Mouse (Mus musculus) spleen, adult 2 months (tissue): ENCODE data around the gene Smim17. TPM values are rescaled to one million over a fixed set of nuclear protein-coding genes. Genes with fewer than 3 reads are reported as not detected.
A peak's percentile ranks its signal among the peaks of the same experiment; 100 is the strongest.

Source experiments
- DNase-seq, 2 experiments: peaks; one replicate each; pipeline versions ENCODE4 v3.0.0 to v3.0.0-alpha.2; 2012 to 2021; ENCODE audit warnings: low spot score in 2 of 2, low read depth in 1 of 2
- H3K27ac ChIP-seq: fragments of 200-500 bp; 2 replicates; pipeline ENCODE4 v1.5.1; 2012; ENCODE audit warnings: low read length, inconsistent platforms; ENCODE audit not compliant: insufficient read depth
- H3K27me3 ChIP-seq: fragments of 200-500 bp; 2 replicates; pipeline ENCODE4 v1.6.1; 2012; ENCODE audit warnings: mild to moderate bottlenecking, moderate library complexity, low read length, inconsistent platforms; ENCODE audit not compliant: control insufficient read depth, insufficient read depth
- H3K36me3 ChIP-seq: fragments of 200-500 bp; 2 replicates; pipeline ENCODE4 v1.6.1; 2012; ENCODE audit warnings: mild to moderate bottlenecking, low read length, inconsistent platforms; ENCODE audit not compliant: control insufficient read depth, insufficient read depth
- H3K4me1 ChIP-seq: fragments of 200-500 bp; 2 replicates; pipeline ENCODE4 v1.6.1; 2011; ENCODE audit warnings: inconsistent platforms; ENCODE audit not compliant: control insufficient read depth, insufficient read depth, insufficient read length
- H3K4me3 ChIP-seq: fragments of 200-500 bp; 2 replicates; pipeline ENCODE4 v1.5.1; 2011; ENCODE audit warnings: mild to moderate bottlenecking, inconsistent platforms; ENCODE audit not compliant: insufficient read depth, insufficient read length; ENCODE audit errors: extremely low read depth
- CTCF ChIP-seq: fragments of 200-500 bp; IDR thresholded peaks from 2 replicates; pipeline ENCODE4 v1.5.1; 2011; ENCODE audit warnings: mild to moderate bottlenecking, inconsistent platforms; ENCODE audit not compliant: insufficient read depth, insufficient read length, insufficient replicate concordance; ENCODE audit errors: extremely low read depth
- POLR2A ChIP-seq: fragments of 200-500 bp; IDR thresholded peaks from 2 replicates; pipeline ENCODE4 v1.6.1; 2011; ENCODE audit warnings: low read depth, low read length, inconsistent platforms
- WGBS: fragments of 180-500 bp; shearing (Covaris S2); methylation state at CpG from one replicate; pipeline ENCODE4 v1.1.7; 2018; 5-methylcytosine and 5-hydroxymethylcytosine counted together
- polyA plus RNA-seq: library from polyadenylated mRNA; depleted of rRNA; stranded (reverse); fragments of >200 nt; gene quantifications from 2 replicates; pipeline ENCODE4 v1.2.3, GENCODE M21; 2012; rRNA removed

Gene Smim17
- not detected in 2 replicates for polyA plus RNA-seq

DNA sequence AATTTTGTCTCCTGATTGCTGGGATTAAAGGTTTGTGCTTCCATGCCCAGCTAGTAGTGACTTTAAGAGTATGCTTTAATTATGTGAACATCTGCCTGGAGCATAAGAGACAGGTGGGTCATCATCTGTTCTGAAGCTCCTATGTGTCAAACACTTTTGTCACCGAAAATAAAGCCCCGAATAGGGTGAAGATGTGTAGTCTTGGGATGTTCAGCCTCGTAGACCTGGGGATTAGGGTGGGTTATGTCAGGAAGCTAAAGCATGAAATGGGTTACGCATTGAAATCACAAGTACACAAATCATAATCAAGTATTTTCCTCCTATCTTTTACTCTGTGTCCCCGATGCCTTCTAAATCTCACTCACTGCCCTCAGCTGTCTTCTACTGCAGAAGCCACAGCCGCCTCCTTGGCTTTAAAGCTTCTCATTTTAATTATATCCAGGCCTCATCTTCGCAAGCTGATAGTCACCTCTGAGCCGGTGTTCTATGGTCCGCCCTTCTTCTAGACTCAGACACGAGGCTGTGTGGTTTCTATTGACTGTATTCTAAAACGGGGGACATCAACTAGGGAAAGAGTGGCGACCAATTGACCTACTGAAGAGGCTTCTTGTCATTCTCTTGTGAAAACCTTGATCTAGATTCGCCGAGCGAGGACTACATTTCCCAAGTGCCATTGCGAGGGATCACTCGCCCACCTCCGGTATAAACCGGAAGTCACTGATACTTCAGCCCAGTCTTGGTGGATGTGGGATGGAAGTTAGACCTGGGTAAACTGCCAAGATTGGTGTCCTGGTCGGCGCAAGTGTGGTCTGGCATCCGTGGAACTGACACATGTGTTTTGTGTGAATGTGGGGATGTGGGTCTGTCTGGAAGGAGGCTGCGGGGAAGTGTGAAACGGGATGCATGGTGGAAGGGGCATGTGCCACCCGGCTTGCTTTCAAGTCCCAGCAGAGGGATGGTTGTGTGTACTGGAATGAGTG is at the start of gene Smim17:
Gene Smim17, plus strand, starts transcription at position 720 of the 980 bp plus-strand sequence.
- TF ChIP-seq CTCF = no peak
- no peak for TF ChIP-seq POLR2A
- peak; percentile 23 to 49 for DNase-seq
- H3K27ac ChIP-seq = no peak within 1 kb of the TSS
- WGBS = 30% methylated on average over 25 of the region's 25 CpGs
- no peaks in the 10 kb centered on the region for H3K27me3 ChIP-seq
- H3K4me3 ChIP-seq = peak within 1 kb of the TSS; percentile 61
- H3K4me1 ChIP-seq = no peaks in the 10 kb centered on the region
- no peaks in the 10 kb centered on the region for H3K36me3 ChIP-seq

DNA sequence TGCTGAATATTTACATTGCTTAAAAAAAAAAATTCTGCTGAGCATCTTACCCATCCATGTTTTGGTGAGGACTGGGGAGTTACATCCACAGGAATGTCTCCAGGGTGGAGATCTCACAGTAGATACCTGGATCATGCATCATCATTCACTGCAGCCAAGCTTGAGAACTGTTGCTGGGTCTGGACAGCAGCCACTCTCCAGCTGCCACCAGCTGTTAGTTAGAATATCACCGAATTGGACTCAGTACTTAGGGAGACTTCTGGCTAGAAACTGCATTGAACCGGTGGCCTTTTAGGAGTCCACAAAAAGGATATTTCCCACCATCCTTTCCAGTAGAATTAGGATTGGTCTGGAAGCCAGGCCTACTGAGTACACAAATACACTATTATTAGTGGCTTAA is 40.4 kb upstream of the Smim17 start:
- Histone ChIP-seq H3K4me1 (no peaks in the 10 kb centered on the region), H3K36me3 (no peaks in the 10 kb centered on the region), H3K27ac (no peak overlapping the region), H3K27me3 (no peaks in the 10 kb centered on the region), H3K4me3 (no peak overlapping the region)
- DNase-seq = no peak
- TF ChIP-seq POLR2A (no peak), CTCF (no peak)
- WGBS = 66% methylated on average over 2 of the region's 2 CpGs

DNA sequence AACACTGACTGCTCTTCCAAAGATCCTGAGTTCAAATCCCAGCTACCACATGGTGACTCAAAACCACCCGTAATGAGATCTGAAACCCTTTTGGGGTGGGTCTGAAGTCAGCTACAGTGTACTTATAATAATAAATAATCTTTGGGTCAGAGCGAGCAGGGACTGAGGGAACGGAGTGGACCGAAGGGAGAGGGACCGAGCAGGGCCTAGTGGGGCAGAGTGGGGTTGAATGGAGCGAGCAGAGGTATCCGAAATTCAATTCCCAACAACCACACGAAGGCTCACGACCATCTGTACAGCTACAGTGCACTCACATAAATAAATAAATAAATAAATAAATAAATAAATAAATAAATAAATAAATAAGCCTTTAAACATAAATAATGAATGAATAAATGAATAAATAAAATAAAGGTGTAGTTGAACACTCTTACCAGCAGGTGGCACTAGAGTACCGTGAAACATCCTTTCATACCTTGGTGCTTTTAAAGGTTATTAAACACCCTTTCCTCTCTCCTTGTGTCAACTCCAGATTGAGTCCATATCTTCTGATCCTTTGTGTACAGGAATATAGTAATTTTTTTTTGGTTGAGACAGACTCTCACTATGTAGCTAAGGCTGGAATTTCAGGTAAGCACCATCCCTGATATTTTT is 39.5 kb upstream of the Smim17 start:
- no peaks in the 10 kb centered on the region for H3K36me3 ChIP-seq
- H3K4me3 ChIP-seq = no peak overlapping the region
- TF ChIP-seq CTCF (no peak), POLR2A (no peak)
- H3K4me1 ChIP-seq = peaks cover 3% of the 10 kb centered on the region; the same call in 1 of the 2 replicates
- 55% methylated on average over 10 of the region's 10 CpGs for WGBS
- DNase-seq = peak in 1 of 2 experiments; percentile 35
- no peaks in the 10 kb centered on the region for H3K27me3 ChIP-seq
- no peak overlapping the region for H3K27ac ChIP-seq

DNA sequence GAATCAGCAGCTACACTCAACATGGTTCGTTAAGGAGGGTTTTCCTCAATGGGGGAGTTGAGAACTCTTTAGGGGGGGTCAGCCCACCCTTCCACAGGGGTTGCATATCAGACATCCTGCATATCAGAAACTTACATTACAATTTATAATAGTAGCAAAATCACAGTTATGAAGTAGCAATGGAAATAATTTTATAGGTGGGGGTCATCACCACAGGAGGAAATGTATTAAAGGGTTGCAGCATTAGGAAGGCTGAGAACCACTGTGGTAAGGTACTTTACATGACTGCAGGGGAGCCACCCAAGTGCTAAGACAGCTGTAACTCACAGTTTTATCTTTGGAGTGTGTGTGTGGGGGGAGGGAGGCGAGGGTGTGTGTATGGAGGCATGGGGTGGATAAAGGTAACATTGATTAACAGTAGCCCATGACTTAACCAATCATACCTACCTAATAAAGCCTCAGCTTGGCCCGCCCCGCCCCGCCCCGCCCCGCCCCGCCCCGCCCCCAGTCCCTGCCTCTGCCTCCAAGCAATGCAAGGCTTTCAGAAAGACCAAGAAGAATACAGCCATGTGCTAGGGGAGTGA is 37.9 kb upstream of the Smim17 start:
- 41% methylated on average over 9 of the region's 9 CpGs for WGBS
- Histone ChIP-seq H3K4me1 (peaks cover 3% of the 10 kb centered on the region; the same call in 1 of the 2 replicates), H3K27me3 (no peaks in the 10 kb centered on the region), H3K36me3 (no peaks in the 10 kb centered on the region), H3K27ac (no peak overlapping the region), H3K4me3 (no peak overlapping the region)
- no peak for DNase-seq
- TF ChIP-seq CTCF = no peak
- no peak for TF ChIP-seq POLR2A

DNA sequence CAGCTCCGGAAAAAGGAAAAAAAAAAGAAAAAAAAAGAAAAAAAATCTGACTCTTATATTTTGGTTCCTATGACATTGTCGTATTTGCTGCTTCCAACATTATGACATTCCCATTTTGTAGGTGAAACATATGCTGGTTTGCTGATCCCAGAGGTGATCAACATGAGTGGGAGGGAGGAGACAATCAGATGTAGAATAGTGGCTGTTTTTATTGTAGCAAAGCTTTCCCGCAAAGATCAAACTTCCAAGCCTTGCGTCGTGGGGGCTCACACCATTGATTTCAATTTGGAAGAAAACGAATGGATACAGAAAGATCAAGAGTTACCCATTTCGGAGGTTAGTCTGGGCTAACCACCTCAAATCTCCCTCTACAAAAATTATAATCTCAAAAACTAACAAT is 36.8 kb upstream of the Smim17 start:
- H3K27me3 ChIP-seq = no peaks in the 10 kb centered on the region
- no peaks in the 10 kb centered on the region for H3K36me3 ChIP-seq
- H3K27ac ChIP-seq = no peak overlapping the region
- peaks cover 3% of the 10 kb centered on the region; the same call in 1 of the 2 replicates for H3K4me1 ChIP-seq
- 26% methylated on average over 7 of the region's 7 CpGs for WGBS
- peak overlapping the region; percentile 54; the same call in 1 of the 2 replicates for H3K4me3 ChIP-seq
- no peak for DNase-seq
- TF ChIP-seq CTCF = no peak

DNA sequence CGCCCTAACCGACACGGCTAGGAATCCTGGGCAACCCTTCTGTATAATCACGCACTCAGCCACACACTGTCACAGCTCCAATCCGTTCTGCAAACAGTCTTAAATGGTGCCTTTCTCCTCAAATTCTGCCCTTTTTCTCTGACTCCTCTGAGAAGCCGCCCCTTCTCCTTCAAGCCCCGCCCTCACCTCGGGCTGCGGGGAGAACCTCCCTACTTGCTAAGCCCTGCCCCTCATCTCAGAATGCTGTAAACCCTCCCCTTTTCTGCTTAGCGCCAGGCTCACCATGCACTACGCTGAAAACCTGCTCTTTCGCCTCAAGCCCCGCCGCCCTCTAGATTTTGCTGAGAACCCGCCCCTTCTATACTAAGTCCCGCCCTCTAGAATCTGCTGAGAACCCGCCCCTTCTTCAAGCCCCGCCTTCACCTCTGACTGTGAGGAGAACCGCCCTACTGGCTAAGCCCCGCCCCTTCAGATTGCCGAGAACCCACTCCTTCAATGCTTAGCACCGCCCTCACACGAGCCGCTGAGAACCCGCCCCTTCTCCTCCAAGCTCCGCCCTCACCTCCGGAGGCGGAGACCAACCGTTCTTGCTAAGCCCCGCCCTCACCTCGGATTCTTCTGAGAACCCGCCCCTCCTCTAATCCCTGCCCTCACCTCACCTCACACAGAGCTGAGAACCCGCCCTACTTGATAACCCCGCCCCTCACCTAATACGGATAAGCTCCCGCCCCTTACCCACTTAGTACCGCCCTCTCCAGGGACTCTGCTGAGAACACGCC is 36.1 kb upstream of the Smim17 start:
- Histone ChIP-seq H3K4me1 (peaks cover 3% of the 10 kb centered on the region; the same call in 1 of the 2 replicates), H3K27me3 (no peaks in the 10 kb centered on the region), H3K36me3 (no peaks in the 10 kb centered on the region), H3K27ac (no peak overlapping the region; the same call in 1 of the 2 replicates), H3K4me3 (peak overlapping the region; percentile 76)
- WGBS = under 1% methylated on average over 38 of the region's 38 CpGs
- DNase-seq = peak; percentile 97 to 98
- TF ChIP-seq POLR2A = no peak
